Mouse (Mus musculus) intestine, embryonic 16.5 days (tissue): ENCODE measurements at regions not wholly inside any gene's neighbourhood (a gene's known extent, or its start where the extent isn't known, plus 50 kb on each side); places are given as distances from the start of the nearest gene placed in this dataset.
"Not testable (repeated sequence)": the region's sequence is repeated elsewhere in the genome, so short reads cannot be mapped to it uniquely, and the experiment has no call there.

ENCODE experiments used
- ATAC-seq: fragments of 200-750 bp; cut with Nextera tagmentation; 2 replicates; pipeline ENCODE4 v1.8.0; 2017; ENCODE audit warnings: moderate TSS enrichment, moderate library complexity
- H3K27ac ChIP-seq: fragments of 300-500 bp; sonication (generic); 2 replicates; pipeline ENCODE4 v1.5.1; 2014; ENCODE audit warnings: mild to moderate bottlenecking, low read length
- H3K27me3 ChIP-seq: fragments of 300-500 bp; sonication (generic); replicated peaks from 2 replicates; pipeline ENCODE4 v1.6.1; 2014; ENCODE audit warnings: low read length, control low read depth, mixed read lengths; ENCODE audit not compliant: control insufficient read depth, insufficient read depth
- H3K36me3 ChIP-seq: fragments of 300-500 bp; sonication (generic); 2 replicates; pipeline ENCODE4 v1.6.1; 2014; ENCODE audit warnings: low read length, control low read depth; ENCODE audit not compliant: control insufficient read depth, insufficient read depth
- H3K4me1 ChIP-seq: fragments of 300-500 bp; sonication (generic); 2 replicates; pipeline ENCODE4 v1.6.1; 2014; ENCODE audit warnings: low read length, control low read depth, mixed read lengths; ENCODE audit not compliant: control insufficient read depth, insufficient read depth
- H3K4me2 ChIP-seq: fragments of 300-500 bp; sonication (generic); 2 replicates; pipeline ENCODE4 v1.6.1; 2014; ENCODE audit warnings: low read depth, low read length, control low read depth
- H3K4me3 ChIP-seq: fragments of 300-500 bp; sonication (generic); 2 replicates; pipeline ENCODE4 v1.5.1; 2014; ENCODE audit warnings: mild to moderate bottlenecking, low read length
- H3K9ac ChIP-seq: fragments of 300-500 bp; sonication (generic); 2 replicates; pipeline ENCODE4 v1.6.1; 2014; ENCODE audit warnings: low read depth, low read length
- H3K9me3 ChIP-seq: fragments of 300-500 bp; sonication (generic); 2 replicates; pipeline ENCODE4 v1.6.1; 2016; ENCODE audit warnings: low read length, control low read depth; ENCODE audit not compliant: control insufficient read depth
- WGBS: fragments of 180-500 bp; shearing (Covaris S2); extraction: QIAGEN DNeasy Blood & Tissue Kit; methylation state at CpG from one replicate; pipeline ENCODE4 v1.1.7; 2014; 5-methylcytosine and 5-hydroxymethylcytosine counted together

DNA sequence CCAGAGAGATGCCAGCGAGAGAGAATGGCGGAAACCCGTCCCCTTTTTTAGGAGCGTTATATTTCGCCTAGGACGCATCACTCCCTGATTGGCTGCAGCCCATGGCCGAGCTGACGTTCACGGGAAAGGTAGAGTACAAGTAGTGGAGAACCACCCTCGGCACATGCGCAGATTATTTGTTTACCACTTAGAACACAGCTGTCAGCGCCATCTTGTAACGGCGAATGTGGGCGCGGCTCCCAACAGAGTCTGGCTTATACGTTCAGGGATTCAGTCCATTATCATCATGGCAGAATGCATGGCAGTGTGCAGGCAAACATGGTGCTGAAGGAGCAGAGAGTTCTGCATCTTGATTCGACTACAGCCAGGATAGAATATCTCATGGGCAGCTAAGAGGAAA lies 339.8 kb upstream of the Glra2 start:
- not testable (repeated sequence) for H3K9me3 ChIP-seq, H3K36me3 ChIP-seq, H3K4me1 ChIP-seq, H3K4me2 ChIP-seq, H3K27ac ChIP-seq, H3K4me3 ChIP-seq, H3K27me3 ChIP-seq, H3K9ac ChIP-seq, ATAC-seq
- 68% methylated on average over 11 of the region's 18 CpGs for WGBS

DNA sequence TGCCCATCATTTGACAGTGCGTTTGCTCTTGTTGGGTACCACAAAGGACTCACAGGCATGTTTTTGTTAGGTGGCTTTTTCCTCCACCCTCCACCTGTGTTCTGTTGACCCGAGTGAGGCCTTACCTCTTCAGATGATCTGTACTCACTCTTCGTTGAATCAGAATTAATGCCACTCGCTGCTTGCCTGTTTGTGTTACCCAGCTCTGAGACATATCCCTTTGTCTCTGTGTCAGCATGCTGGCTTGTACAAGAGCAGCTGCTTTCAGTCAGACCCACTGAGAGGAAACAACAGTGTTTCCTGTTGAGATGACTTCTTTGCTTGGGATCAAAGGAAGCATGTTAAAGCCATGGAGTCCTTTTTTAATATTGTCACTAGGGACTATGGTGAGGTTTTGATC lies 304.0 kb upstream of the Glra2 start:
- Histone ChIP-seq H3K4me3 (no peak overlapping the region), H3K4me1 (no peaks in the 10 kb centered on the region), H3K4me2 (no peak overlapping the region), H3K36me3 (no peaks in the 10 kb centered on the region), H3K9me3 (no peaks in the 10 kb centered on the region), H3K27me3 (no peaks in the 10 kb centered on the region), H3K9ac (no peak overlapping the region), H3K27ac (no peak overlapping the region)
- WGBS, result 55% methylated on average over 4 of the region's 4 CpGs
- ATAC-seq, result no peak

DNA sequence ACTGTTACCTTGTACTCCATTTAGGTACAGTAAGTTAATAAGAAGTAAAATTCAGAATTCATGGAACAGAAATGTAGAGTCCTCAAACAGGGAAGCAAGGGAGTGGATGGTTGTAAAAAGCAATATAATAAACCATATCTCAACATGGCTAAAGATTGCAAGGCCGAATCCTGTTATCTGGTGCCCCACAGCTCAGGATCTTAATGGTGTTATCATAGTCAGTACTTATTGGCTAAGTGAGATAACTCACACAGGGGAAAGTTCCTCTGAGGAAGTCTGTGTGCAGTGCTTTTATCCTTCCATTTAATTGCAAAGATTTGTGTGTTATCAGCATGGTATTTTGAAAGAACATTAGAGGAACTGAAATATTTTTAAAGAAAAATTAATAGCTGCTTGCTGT lies 288.9 kb upstream of the Glra2 start:
- H3K4me3 ChIP-seq, result no peak overlapping the region
- no peak overlapping the region for H3K4me2 ChIP-seq
- no peaks in the 10 kb centered on the region for H3K36me3 ChIP-seq
- 53% methylated on average over 1 of the region's 1 CpGs for WGBS
- H3K27me3 ChIP-seq, result no peaks in the 10 kb centered on the region
- no peaks in the 10 kb centered on the region for H3K4me1 ChIP-seq
- H3K9ac ChIP-seq, result no peak overlapping the region
- H3K27ac ChIP-seq, result no peak overlapping the region
- peak; percentile 81 for ATAC-seq
- no peaks in the 10 kb centered on the region for H3K9me3 ChIP-seq

DNA sequence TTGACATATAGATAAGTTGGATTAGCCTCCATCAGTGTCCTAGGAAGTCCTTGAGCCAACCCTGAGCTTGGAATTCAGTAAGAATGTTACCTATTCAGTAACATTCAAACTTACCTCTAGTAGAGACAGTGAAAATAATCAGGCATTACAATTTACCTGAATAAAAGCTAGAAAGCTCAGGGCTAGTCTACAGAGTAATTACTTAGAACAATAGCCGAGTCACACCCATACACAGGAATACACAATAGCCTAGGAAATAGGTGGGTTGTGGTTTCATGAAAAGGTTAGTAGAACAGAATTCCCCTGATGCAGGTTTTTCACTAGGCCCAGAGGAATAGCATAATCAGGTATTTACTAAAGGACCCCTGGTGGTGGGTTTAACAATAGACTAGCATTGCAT lies 273.6 kb upstream of the Glra2 start:
- ATAC-seq, H3K27ac ChIP-seq, H3K27me3 ChIP-seq, H3K9me3 ChIP-seq, H3K4me1 ChIP-seq, H3K4me2 ChIP-seq, H3K9ac ChIP-seq, H3K4me3 ChIP-seq, H3K36me3 ChIP-seq: not testable (repeated sequence)
- 87% methylated on average over 1 of the region's 1 CpGs for WGBS
